Mouse (Mus musculus) bone marrow macrophage, adult 2 months (primary cell): Measurements from ENCODE around the gene Umodl1.

Experiments
- CTCF ChIP-seq: IDR thresholded peaks from 2 replicates; pipeline ENCODE4 v1.5.1; 2012; ENCODE audit warnings: low read depth, mild to moderate bottlenecking, low read length, moderate library complexity
- POLR2A ChIP-seq: IDR thresholded peaks from 2 replicates; pipeline ENCODE4 v1.6.1; 2012; ENCODE audit warnings: mild to moderate bottlenecking, low read depth, low read length, borderline replicate concordance

- TF ChIP-seq CTCF, result no peak
- no peak for TF ChIP-seq POLR2A
These were observed 85.2 kb downstream of the Umodl1 start for GRCm38 (mm10) chr17:31039626-31040025.
